Mouse (Mus musculus): ENCODE measurements at regions not wholly inside any gene's neighbourhood (a gene's known extent, or its start where the extent isn't known, plus 50 kb on each side); places are given as distances from the start of the nearest gene placed in this dataset.

DNA sequence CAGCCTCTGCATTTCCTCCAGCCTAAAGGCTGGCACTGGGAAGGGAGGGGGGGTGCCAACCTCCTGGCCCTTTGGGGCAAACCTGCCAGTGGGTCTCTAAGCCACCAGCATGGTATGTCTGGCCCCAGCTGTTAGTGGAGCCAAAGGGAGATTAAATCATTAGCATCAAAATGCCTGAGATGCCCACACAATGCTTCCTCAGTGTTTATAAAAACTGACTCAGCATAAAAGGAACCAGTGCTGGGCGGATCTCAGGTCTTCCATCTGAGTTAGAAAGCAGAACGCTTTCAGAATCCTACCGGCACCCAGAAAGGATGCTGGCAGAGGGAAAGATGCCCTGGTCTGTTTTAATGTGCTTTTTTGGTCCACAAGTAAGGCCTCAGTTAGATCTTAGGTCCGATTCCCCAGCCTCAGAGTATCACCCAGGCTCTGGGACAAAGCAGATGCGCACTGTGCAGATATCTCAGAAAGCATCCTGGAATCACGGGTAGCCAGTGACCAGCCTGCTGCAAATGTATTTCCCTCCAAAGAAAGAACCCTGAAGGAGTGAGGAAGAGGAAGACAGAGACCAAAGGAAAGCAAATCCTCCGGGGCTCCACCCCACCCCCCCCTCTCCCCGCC lies 53.3 kb upstream of the Armc2 start:
- H3K4me1 ChIP-seq (ENCODE audit: control insufficient read depth, insufficient read depth, low read length): peaks cover 5% of the 10 kb centered on the region
- TF ChIP-seq POLR2A (IDR thresholded peaks at IDR 0.05; ENCODE audit: low read depth, low read length) (no peak), CTCF (IDR thresholded peaks at IDR 0.05; ENCODE audit: borderline replicate concordance, insufficient read depth, low read length) (no peak)
- no peak overlapping the region for H3K27ac ChIP-seq (ENCODE audit: insufficient read depth, low read length)
- H3K4me3 ChIP-seq (ENCODE audit: insufficient read depth, low read length): no peak overlapping the region

DNA sequence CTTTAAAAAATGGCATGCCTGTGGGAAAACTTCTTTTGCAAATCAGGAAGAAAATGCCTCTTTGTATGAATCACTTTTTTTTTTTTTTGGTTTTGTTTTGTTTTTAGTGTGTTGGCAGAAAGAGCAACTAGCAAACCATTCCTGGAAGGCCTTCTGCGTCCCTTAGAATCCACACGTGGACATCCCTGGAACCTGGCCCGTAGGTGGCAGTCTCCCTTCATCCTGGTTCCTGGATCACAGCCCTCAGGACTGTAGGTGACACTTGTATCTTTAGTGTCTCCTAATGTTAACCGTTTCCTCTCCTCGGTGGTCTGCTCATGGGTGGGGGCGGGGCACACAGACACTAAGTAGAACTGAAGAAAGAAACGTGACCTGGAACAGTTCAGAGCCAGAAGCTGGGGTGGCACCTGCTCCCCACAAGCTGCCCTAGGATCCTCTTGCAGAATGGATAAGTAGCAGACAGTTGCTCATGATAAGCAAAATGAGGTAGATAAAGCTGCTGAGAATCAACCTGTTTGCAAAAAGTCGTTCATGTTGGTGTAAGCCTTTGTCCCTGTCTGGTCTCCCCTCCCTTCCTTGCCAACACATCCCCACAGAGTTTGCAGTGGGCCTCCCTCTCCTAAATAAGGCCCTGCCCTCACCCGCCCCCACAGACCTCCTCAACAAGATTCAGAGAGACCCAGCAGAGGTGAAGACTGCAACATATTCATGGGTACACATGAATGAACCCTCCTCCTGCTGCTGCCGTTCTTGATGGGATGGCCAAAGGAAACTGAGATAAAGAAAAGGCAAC lies 52.6 kb upstream of the Armc2 start:
- Histone ChIP-seq H3K27ac (ENCODE audit: insufficient read depth, low read length) (no peak overlapping the region), H3K4me1 (ENCODE audit: control insufficient read depth, insufficient read depth, low read length) (peaks cover 5% of the 10 kb centered on the region), H3K4me3 (ENCODE audit: insufficient read depth, low read length) (no peak overlapping the region)
- no peak for TF ChIP-seq POLR2A (IDR thresholded peaks at IDR 0.05; ENCODE audit: low read depth, low read length)
- TF ChIP-seq CTCF (IDR thresholded peaks at IDR 0.05; ENCODE audit: borderline replicate concordance, insufficient read depth, low read length): peak; percentile 51; the same call in 1 of the 2 replicates

GRCm38 (mm10) chr10:42069751-42070150 lies 51.5 kb upstream of the Armc2 start:
- TF ChIP-seq CTCF (IDR thresholded peaks at IDR 0.05; ENCODE audit: borderline replicate concordance, insufficient read depth, low read length) (no peak), POLR2A (IDR thresholded peaks at IDR 0.05; ENCODE audit: low read depth, low read length) (no peak)
- Histone ChIP-seq H3K4me1 (ENCODE audit: control insufficient read depth, insufficient read depth, low read length) (peaks cover 5% of the 10 kb centered on the region), H3K27ac (ENCODE audit: insufficient read depth, low read length) (no peak overlapping the region), H3K4me3 (ENCODE audit: insufficient read depth, low read length) (no peak overlapping the region)

GRCm38 (mm10) chr10:42068497-42068896 lies 50.3 kb upstream of the Armc2 start:
- Histone ChIP-seq H3K27ac (ENCODE audit: insufficient read depth, low read length) (no peak overlapping the region), H3K4me1 (ENCODE audit: control insufficient read depth, insufficient read depth, low read length) (peaks cover 5% of the 10 kb centered on the region), H3K4me3 (ENCODE audit: insufficient read depth, low read length) (no peak overlapping the region)
- TF ChIP-seq POLR2A (IDR thresholded peaks at IDR 0.05; ENCODE audit: low read depth, low read length) (no peak), CTCF (IDR thresholded peaks at IDR 0.05; ENCODE audit: borderline replicate concordance, insufficient read depth, low read length) (no peak)
